In genomic region chr3:79586804-79587203, GRCm38 (mm10) we compare ENCODE assay signal across 8 mouse cellular contexts. TPM values are rescaled to one million over a fixed set of nuclear protein-coding genes. Genes with fewer than 3 reads are reported as not detected.
A peak's percentile ranks its signal among the peaks of the same experiment; 100 is the strongest.
DNase-seq lines count a peak whose midpoint lies in the region; ATAC-seq and TF ChIP-seq lines count a peak whose summit lies in the region.

No protein-coding gene starts in this region.

- H3K36me3 ChIP-seq in hindbrain, embryonic 11.5 days (ENCODE audit: control insufficient read depth, insufficient read depth, low read length), result no peaks in the 10 kb centered on the region
- H3K36me3 ChIP-seq in lung, postnatal 0 days (ENCODE audit: insufficient read depth, low read length), result no peaks in the 10 kb centered on the region

- peak; percentile 77 for ATAC-seq in hindbrain, embryonic 11.5 days (ENCODE audit: low FRiP score)
- peak; percentile 75 for ATAC-seq in lung, postnatal 0 days

- H3K4me2 ChIP-seq in hindbrain, embryonic 11.5 days (replicated peaks; ENCODE audit: low read depth, low read length), result no peak overlapping the region
- H3K4me2 ChIP-seq in lung, postnatal 0 days (replicated peaks; ENCODE audit: low read depth, low read length), result no peak overlapping the region

- no peaks in the 10 kb centered on the region for H3K9me3 ChIP-seq in hindbrain, embryonic 11.5 days (ENCODE audit: control insufficient read depth, low read length)
- no peaks in the 10 kb centered on the region for H3K9me3 ChIP-seq in lung, postnatal 0 days (ENCODE audit: low read length)

- H3K4me3 ChIP-seq in hindbrain, embryonic 11.5 days (ENCODE audit: low read depth, low read length), result no peak overlapping the region
- H3K4me3 ChIP-seq in lung, postnatal 0 days (ENCODE audit: low read depth, low read length), result no peak overlapping the region

- peak; percentile 98 for TF ChIP-seq CTCF in lung, postnatal 0 days (IDR thresholded peaks at IDR 0.05)

- no peak for TF ChIP-seq EP300 in lung, postnatal 0 days (IDR thresholded peaks at IDR 0.05)

- no peaks in the 10 kb centered on the region for H3K27me3 ChIP-seq in hindbrain, embryonic 11.5 days (ENCODE audit: control insufficient read depth, insufficient read depth, low read length)
- no peaks in the 10 kb centered on the region for H3K27me3 ChIP-seq in lung, postnatal 0 days (replicated peaks; ENCODE audit: insufficient read depth, low read length)

- WGBS in hindbrain, embryonic 11.5 days, result 5% methylated on average over 6 of the region's 6 CpGs
- 2% methylated on average over 6 of the region's 6 CpGs for WGBS in lung, postnatal 0 days

- no peak overlapping the region for H3K27ac ChIP-seq in hindbrain, embryonic 11.5 days (ENCODE audit: low read depth, low read length)
- H3K27ac ChIP-seq in lung, postnatal 0 days (ENCODE audit: low read length), result no peak overlapping the region

- peak; percentile 92 for DNase-seq in MN1 (ENCODE audit: low spot score)
- peak; percentile 95 for DNase-seq in cerebellum, adult 9-10 months
- DNase-seq in frontal cortex, adult 2 months (ENCODE audit: extremely low spot score in 1 of 2, low spot score in 1 of 2), result peak; percentile 88 to 97
- peak; percentile 95 for DNase-seq in hindbrain, embryonic 11.5 days (ENCODE audit: low spot score)
- DNase-seq in layer of hippocampus, adult 9-11 months, result peak; percentile 90
- peak; percentile 93 for DNase-seq in lung, postnatal 0 days (ENCODE audit: low spot score)
- DNase-seq in ovary, postnatal 14 days (ENCODE audit: low spot score), result peak; percentile 86
- peak; percentile 72 to 88 for DNase-seq in thymus, postnatal 10 days (ENCODE audit: low spot score in 2 of 2)

- H3K9ac ChIP-seq in hindbrain, embryonic 11.5 days (ENCODE audit: low read depth, low read length), result no peak overlapping the region
- no peak overlapping the region for H3K9ac ChIP-seq in lung, postnatal 0 days (replicated peaks; ENCODE audit: low read depth)

- H3K4me1 ChIP-seq in hindbrain, embryonic 11.5 days (replicated peaks; ENCODE audit: control insufficient read depth, insufficient read depth, low read length), result no peaks in the 10 kb centered on the region
- H3K4me1 ChIP-seq in lung, postnatal 0 days (ENCODE audit: insufficient read depth, low read depth, low read length), result no peaks in the 10 kb centered on the region

RNA-seq across cellular contexts. Expression of gene Ppid, which starts 4.3 kb away (rescaled TPM):
- 86.2 and 91.4 TPM in 2 replicates for polyA plus RNA-seq in frontal cortex, adult 2 months (2012; rRNA removed)
- 210 and 215 TPM in 2 replicates for polyA plus RNA-seq in hindbrain, embryonic 11.5 days (2014; fragmentation: Nextera tagmentation; extraction: Ambion mirVana)
- 36.6 and 44.6 TPM in 2 replicates for polyA plus RNA-seq in lung, postnatal 0 days (2015; fragmentation: Nextera tagmentation; extraction: Ambion mirVana)

RNA-seq across cellular contexts. Expression of gene Fnip2, which starts 19.2 kb away (rescaled TPM):
- polyA plus RNA-seq in frontal cortex, adult 2 months (2012; rRNA removed), result 8.8 and 10.2 TPM in 2 replicates
- 6.9 and 7.9 TPM in 2 replicates for polyA plus RNA-seq in hindbrain, embryonic 11.5 days (2014; fragmentation: Nextera tagmentation; extraction: Ambion mirVana)
- 3.5 and 4.2 TPM in 2 replicates for polyA plus RNA-seq in lung, postnatal 0 days (2015; fragmentation: Nextera tagmentation; extraction: Ambion mirVana)

RNA-seq across cellular contexts. Expression of gene 4930579G24Rik, which starts 42.1 kb away (rescaled TPM):
- polyA plus RNA-seq in frontal cortex, adult 2 months (2012; rRNA removed), result 1.9 and 2.2 TPM in 2 replicates
- 23.7 and 26.1 TPM in 2 replicates for polyA plus RNA-seq in hindbrain, embryonic 11.5 days (2014; fragmentation: Nextera tagmentation; extraction: Ambion mirVana)
- polyA plus RNA-seq in lung, postnatal 0 days (2015; fragmentation: Nextera tagmentation; extraction: Ambion mirVana), result 4.3 and 5.3 TPM in 2 replicates

RNA-seq across cellular contexts. Expression of gene Etfdh, which starts 42.5 kb away (rescaled TPM):
- 26.8 and 29.2 TPM in 2 replicates for polyA plus RNA-seq in frontal cortex, adult 2 months (2012; rRNA removed)
- polyA plus RNA-seq in hindbrain, embryonic 11.5 days (2014; fragmentation: Nextera tagmentation; extraction: Ambion mirVana), result 50.3 and 54.5 TPM in 2 replicates
- 53.3 and 53.5 TPM in 2 replicates for polyA plus RNA-seq in lung, postnatal 0 days (2015; fragmentation: Nextera tagmentation; extraction: Ambion mirVana)
